Mouse (Mus musculus) v-Abl transformed pro-B cells (cell line): Measurements from ENCODE around the gene Chil1.

Experiments used
- in situ Hi-C, 2 experiments: fragments of 400-800 bp; cut with MboI; formaldehyde crosslinking; loops; one replicate each; pipeline ENCODE4 v1.15.1; 2025; ENCODE audit not compliant: unreplicated experiment in 2 of 2

Chil1 gene

GRCm38 (mm10) chr1:134222122-134223055, 40.4 kb downstream of the Chil1 start:
- in situ Hi-C loops = no loop called here

GRCm38 (mm10) chr1:134224649-134225227, 42.8 kb downstream of the Chil1 start:
- in situ Hi-C loops = no loop called here

- in situ Hi-C loops = no loop called here
Measured at GRCm38 (mm10) chr1:134225375-134225774, 43.4 kb downstream of the Chil1 start.

- in situ Hi-C loops = no loop called here
Measured at GRCm38 (mm10) chr1:134226739-134227138, 44.8 kb downstream of the Chil1 start.

GRCm38 (mm10) chr1:134229806-134230575, 48.0 kb downstream of the Chil1 start:
- in situ Hi-C loops = no loop called here

- in situ Hi-C loops = no loop called here
Measured at GRCm38 (mm10) chr1:134230638-134231228, 48.8 kb downstream of the Chil1 start.

- in situ Hi-C loops = no loop called here
Measured at GRCm38 (mm10) chr1:134231270-134231669, 49.3 kb downstream of the Chil1 start.

- in situ Hi-C loops = no loop called here
Measured at GRCm38 (mm10) chr1:134231681-134232080, 49.7 kb downstream of the Chil1 start.

- in situ Hi-C loops = no loop called here
Measured at GRCm38 (mm10) chr1:134232326-134232725, 50.4 kb downstream of the Chil1 start.

- in situ Hi-C loops = no loop called here
Measured at GRCm38 (mm10) chr1:134232778-134233531, 51.0 kb downstream of the Chil1 start.

GRCm38 (mm10) chr1:134233681-134234454, 51.9 kb downstream of the Chil1 start:
- in situ Hi-C loops = no loop called here

- in situ Hi-C loops = no loop called here
Measured at GRCm38 (mm10) chr1:134234455-134235390, 52.7 kb downstream of the Chil1 start.

- in situ Hi-C loops = no loop called here
Measured at GRCm38 (mm10) chr1:134235391-134235921, 53.5 kb downstream of the Chil1 start, which contains the start of gene Adora1. Gene Adora1 (minus strand): TSS chr1:134235431.

GRCm38 (mm10) chr1:134236142-134236541, 54.2 kb downstream of the Chil1 start:
- in situ Hi-C loops = no loop called here

GRCm38 (mm10) chr1:134237438-134237837, 55.5 kb downstream of the Chil1 start:
- in situ Hi-C loops = no loop called here
